Mouse (Mus musculus) intestine, embryonic 16.5 days (tissue): Measurements from ENCODE around the gene Psmb4. TPM values are rescaled to one million over a fixed set of nuclear protein-coding genes. Genes with fewer than 3 reads are reported as not detected.

ENCODE experiments used
- ATAC-seq: fragments of 200-750 bp; cut with Nextera tagmentation; 2 replicates; pipeline ENCODE4 v1.8.0; 2017; ENCODE audit warnings: moderate TSS enrichment, moderate library complexity
- H3K27ac ChIP-seq: fragments of 300-500 bp; sonication (generic); 2 replicates; pipeline ENCODE4 v1.5.1; 2014; ENCODE audit warnings: mild to moderate bottlenecking, low read length
- H3K27me3 ChIP-seq: fragments of 300-500 bp; sonication (generic); replicated peaks from 2 replicates; pipeline ENCODE4 v1.6.1; 2014; ENCODE audit warnings: low read length, control low read depth, mixed read lengths; ENCODE audit not compliant: control insufficient read depth, insufficient read depth
- H3K36me3 ChIP-seq: fragments of 300-500 bp; sonication (generic); 2 replicates; pipeline ENCODE4 v1.6.1; 2014; ENCODE audit warnings: low read length, control low read depth; ENCODE audit not compliant: control insufficient read depth, insufficient read depth
- H3K4me1 ChIP-seq: fragments of 300-500 bp; sonication (generic); 2 replicates; pipeline ENCODE4 v1.6.1; 2014; ENCODE audit warnings: low read length, control low read depth, mixed read lengths; ENCODE audit not compliant: control insufficient read depth, insufficient read depth
- H3K4me2 ChIP-seq: fragments of 300-500 bp; sonication (generic); 2 replicates; pipeline ENCODE4 v1.6.1; 2014; ENCODE audit warnings: low read depth, low read length, control low read depth
- H3K4me3 ChIP-seq: fragments of 300-500 bp; sonication (generic); 2 replicates; pipeline ENCODE4 v1.5.1; 2014; ENCODE audit warnings: mild to moderate bottlenecking, low read length
- H3K9ac ChIP-seq: fragments of 300-500 bp; sonication (generic); 2 replicates; pipeline ENCODE4 v1.6.1; 2014; ENCODE audit warnings: low read depth, low read length
- H3K9me3 ChIP-seq: fragments of 300-500 bp; sonication (generic); 2 replicates; pipeline ENCODE4 v1.6.1; 2016; ENCODE audit warnings: low read length, control low read depth; ENCODE audit not compliant: control insufficient read depth
- WGBS: fragments of 180-500 bp; shearing (Covaris S2); extraction: QIAGEN DNeasy Blood & Tissue Kit; methylation state at CpG from one replicate; pipeline ENCODE4 v1.1.7; 2014; 5-methylcytosine and 5-hydroxymethylcytosine counted together
- polyA plus RNA-seq: library from polyadenylated mRNA; unstranded; fragments of >200 nt; fragmentation: Nextera tagmentation; extraction: Ambion mirVana; gene quantifications from 2 replicates; pipeline ENCODE4 v1.2.1, GENCODE M21; 2015

Gene Psmb4
- polyA plus RNA-seq, 1 experiment from 2014 or later, result 315 TPM

DNA sequence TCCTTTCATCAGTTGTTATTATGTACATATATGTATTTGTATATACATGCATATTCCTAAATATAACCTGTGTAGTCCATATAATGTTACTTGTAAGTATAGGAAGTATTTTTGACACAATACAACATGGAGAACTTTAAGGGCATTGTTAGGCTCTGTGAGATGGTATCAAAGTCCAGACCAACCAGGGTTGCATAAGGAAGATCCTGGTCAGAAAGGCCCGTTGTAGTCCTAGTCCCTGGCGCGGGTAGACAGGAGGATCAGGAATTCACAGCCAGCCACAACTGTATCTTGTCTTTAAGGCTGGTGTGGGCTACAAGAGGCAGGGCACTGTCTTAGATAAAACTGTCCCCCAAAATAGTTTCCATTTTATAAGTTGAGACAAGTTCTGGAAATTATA, 17.8 kb downstream of the Psmb4 start:
- Histone ChIP-seq H3K9me3 (no peaks in the 10 kb centered on the region), H3K4me2 (no peak overlapping the region), H3K36me3 (peaks cover 9% of the 10 kb centered on the region; the same call in 1 of the 2 replicates), H3K27ac (no peak overlapping the region), H3K27me3 (no peaks in the 10 kb centered on the region), H3K4me3 (no peak overlapping the region), H3K9ac (no peak overlapping the region), H3K4me1 (no peaks in the 10 kb centered on the region)
- no peak for ATAC-seq
- 94% methylated on average over 3 of the region's 3 CpGs for WGBS

DNA sequence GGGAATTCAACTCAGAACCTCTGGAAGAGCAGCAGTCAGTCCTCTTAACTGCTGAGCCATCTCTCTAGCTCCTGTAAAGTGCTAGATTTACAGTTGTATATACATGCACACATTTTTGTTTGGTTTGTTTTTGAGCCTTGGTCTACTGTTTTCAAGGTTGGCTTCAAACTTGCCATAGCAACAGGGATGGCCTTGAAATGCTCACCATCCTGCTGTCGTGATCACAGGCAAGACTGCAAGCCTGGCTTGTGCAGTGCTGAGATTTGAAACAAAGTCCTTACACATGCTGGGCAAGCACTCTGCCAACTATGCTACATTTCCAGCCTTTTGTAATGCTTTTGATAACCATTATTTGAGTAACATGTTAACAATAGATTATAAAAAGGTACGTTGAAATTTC, 27.3 kb downstream of the Psmb4 start:
- no peak overlapping the region for H3K9ac ChIP-seq
- H3K9me3 ChIP-seq, result no peaks in the 10 kb centered on the region
- no peak for ATAC-seq
- no peak overlapping the region for H3K4me2 ChIP-seq
- H3K27ac ChIP-seq, result no peak overlapping the region
- H3K36me3 ChIP-seq, result peaks cover 24% of the 10 kb centered on the region
- H3K27me3 ChIP-seq, result no peaks in the 10 kb centered on the region
- no peaks in the 10 kb centered on the region for H3K4me1 ChIP-seq
- no peak overlapping the region for H3K4me3 ChIP-seq
- WGBS, result 81% methylated on average over 2 of the region's 2 CpGs

DNA sequence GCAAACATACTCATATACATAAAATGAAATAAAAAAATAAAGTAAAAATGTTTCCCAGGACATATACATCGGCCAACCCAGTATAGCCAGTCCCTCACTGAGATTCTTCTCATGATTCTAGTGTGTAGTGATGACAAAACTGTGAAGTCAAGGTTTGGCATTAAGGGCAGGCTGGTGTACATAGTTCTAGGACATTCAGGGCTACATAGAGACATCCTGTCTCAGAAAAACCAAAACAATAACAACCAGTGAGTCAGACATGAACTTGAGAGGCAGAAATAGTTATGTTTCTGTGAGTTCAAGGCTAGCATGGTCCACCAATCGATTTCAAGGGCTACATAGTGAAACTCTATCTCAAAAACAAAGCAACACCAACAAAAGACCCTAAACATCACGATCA, 34.5 kb downstream of the Psmb4 start:
- 90% methylated on average over 3 of the region's 3 CpGs for WGBS
- H3K36me3 ChIP-seq, result peaks cover 8% of the 10 kb centered on the region; the same call in 1 of the 2 replicates
- H3K4me2 ChIP-seq, result no peak overlapping the region
- ATAC-seq, result no peak
- peaks cover under 1% of the 10 kb centered on the region; the same call in 1 of the 2 replicates for H3K4me1 ChIP-seq
- no peak overlapping the region for H3K4me3 ChIP-seq
- no peak overlapping the region for H3K9ac ChIP-seq
- no peaks in the 10 kb centered on the region for H3K27me3 ChIP-seq
- H3K9me3 ChIP-seq, result no peaks in the 10 kb centered on the region
- no peak overlapping the region for H3K27ac ChIP-seq

DNA sequence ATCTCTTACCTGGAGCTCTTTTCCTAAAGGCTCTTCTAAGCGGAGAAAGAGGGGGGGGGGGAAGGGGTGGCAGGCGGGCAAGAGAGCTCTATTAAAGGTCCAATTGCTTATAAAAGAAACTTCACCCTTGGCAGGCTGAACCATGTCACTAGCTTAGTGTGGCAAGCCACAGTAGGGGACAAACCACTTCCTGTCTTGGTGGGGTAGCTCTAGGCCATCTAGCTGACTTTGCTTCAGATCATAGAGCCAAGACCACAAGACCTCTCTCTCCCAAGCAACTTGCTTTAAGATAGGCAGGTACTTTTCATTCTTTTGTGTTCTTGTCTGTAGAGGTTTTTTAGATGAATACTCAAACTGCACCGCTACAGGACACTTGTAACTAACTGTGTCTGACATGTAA, 35.0 kb downstream of the Psmb4 start:
- Histone ChIP-seq H3K4me1 (peaks cover 3% of the 10 kb centered on the region; the same call in 1 of the 2 replicates), H3K4me3 (no peak overlapping the region), H3K9ac (no peak overlapping the region), H3K27me3 (no peaks in the 10 kb centered on the region), H3K9me3 (no peaks in the 10 kb centered on the region), H3K27ac (no peak overlapping the region), H3K4me2 (no peak overlapping the region), H3K36me3 (peaks cover 8% of the 10 kb centered on the region; the same call in 1 of the 2 replicates)
- WGBS, result 75% methylated on average over 3 of the region's 3 CpGs
- no peak for ATAC-seq

DNA sequence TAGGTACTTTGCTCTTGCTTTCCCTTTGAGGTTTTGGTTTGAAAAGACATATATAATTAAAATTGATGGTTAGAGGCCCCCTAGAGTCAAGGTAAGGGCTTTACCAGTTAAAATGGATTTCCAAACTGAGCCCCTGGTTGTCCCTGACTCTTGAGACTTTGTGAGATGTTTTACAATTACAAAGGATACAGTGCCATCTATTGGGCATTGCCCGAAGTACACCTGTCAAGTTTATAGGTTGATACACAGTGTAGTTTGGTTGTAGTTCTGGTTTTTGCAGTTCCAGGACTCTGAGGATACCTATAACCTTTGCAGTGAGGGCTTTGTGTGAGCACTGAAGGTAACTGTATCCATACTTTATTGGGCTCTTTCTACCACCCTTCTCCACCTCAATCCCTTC, 37.4 kb downstream of the Psmb4 start:
- 20% methylated on average over 1 of the region's 1 CpGs for WGBS
- H3K4me2 ChIP-seq, result no peak overlapping the region
- peak; percentile 31; the same call in 1 of the 2 replicates for ATAC-seq
- no peaks in the 10 kb centered on the region for H3K27me3 ChIP-seq
- H3K9me3 ChIP-seq, result no peaks in the 10 kb centered on the region
- peaks cover 6% of the 10 kb centered on the region; the same call in 1 of the 2 replicates for H3K4me1 ChIP-seq
- H3K4me3 ChIP-seq, result no peak overlapping the region
- H3K27ac ChIP-seq, result no peak overlapping the region
- H3K9ac ChIP-seq, result no peak overlapping the region
- no peaks in the 10 kb centered on the region for H3K36me3 ChIP-seq

DNA sequence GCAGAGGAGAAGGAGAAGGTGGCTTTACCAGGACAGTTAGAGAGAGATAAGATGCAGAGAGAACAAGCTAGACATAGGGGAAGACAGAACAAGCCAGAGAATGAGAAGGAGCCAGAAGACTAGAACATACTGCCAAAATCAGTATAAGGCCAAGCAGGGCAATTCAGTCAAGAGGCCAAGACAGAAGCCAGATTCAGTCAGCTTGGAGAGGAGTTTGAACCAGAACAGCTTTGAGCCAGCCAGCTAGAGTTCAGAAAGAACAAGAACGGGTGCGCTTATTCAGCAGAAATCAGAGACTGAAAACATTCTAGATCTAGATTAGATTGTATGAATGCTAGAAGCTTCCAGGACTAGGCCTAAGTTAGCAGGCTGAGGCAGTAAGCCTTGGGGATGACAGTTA, 39.4 kb downstream of the Psmb4 start:
- Histone ChIP-seq H3K27me3 (no peaks in the 10 kb centered on the region), H3K36me3 (no peaks in the 10 kb centered on the region), H3K4me2 (no peak overlapping the region), H3K9me3 (no peaks in the 10 kb centered on the region), H3K4me3 (no peak overlapping the region), H3K27ac (no peak overlapping the region), H3K9ac (no peak overlapping the region), H3K4me1 (peaks cover 6% of the 10 kb centered on the region; the same call in 1 of the 2 replicates)
- ATAC-seq, result no peak
- WGBS, result 94% methylated on average over 2 of the region's 2 CpGs

DNA sequence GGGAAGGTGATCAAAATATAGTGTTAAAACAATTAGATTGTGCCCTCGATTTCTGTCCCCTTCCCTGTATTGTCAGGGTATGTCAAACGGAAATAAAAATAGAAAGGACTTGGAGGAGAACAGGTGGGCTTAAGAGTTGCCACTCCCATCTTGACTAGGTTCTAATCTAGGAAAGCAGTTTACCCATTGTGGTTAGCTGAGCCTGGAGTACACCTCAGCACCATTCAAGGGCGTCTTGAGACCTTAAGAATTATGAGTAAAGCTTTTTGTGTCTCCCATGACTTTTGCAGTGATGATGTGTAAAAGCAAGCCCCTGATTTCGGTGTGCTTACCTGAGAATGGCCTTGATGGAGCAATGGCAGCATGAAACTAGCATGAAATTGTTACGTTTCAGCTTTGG, 47.7 kb downstream of the Psmb4 start:
- H3K4me1 ChIP-seq, result 0 out of 2 replicates have a peak, but pooled peaks cover 3% of the 10 kb centered on the region
- H3K27ac ChIP-seq, result no peak overlapping the region
- H3K9ac ChIP-seq, result no peak overlapping the region
- H3K9me3 ChIP-seq, result no peaks in the 10 kb centered on the region
- 0 out of 2 replicates have a peak overlapping the region, but pooled peaks have one; percentile 71 for H3K4me3 ChIP-seq
- no peaks in the 10 kb centered on the region for H3K36me3 ChIP-seq
- no peak for ATAC-seq
- no peaks in the 10 kb centered on the region for H3K27me3 ChIP-seq
- WGBS, result 65% methylated on average over 5 of the region's 5 CpGs
- H3K4me2 ChIP-seq, result peak overlapping the region; percentile 62; the same call in 1 of the 2 replicates

DNA sequence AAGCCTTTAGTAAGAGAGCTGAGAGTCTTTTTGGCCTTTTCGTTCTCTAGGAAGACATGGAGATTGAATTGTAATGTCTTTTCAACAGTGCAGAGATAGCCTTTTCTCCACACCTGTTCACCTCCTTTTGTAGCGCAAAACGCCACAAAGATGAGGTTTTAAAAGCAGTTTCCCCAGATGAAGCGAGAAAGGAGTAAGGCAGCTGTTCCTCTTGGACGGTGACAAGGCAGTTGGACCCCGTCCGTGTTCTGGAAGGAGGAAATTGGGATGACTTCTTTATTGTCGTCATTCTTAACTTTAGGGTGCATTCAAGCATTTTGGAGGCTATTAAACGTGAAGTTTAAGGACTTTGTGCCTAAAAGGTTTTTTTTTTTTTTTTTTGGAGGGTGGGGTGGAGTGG, 48.1 kb downstream of the Psmb4 start:
- peak overlapping the region; percentile 71 for H3K4me3 ChIP-seq
- H3K27me3 ChIP-seq, result no peaks in the 10 kb centered on the region
- no peak for ATAC-seq
- peak overlapping the region; percentile 97 for H3K27ac ChIP-seq
- H3K9ac ChIP-seq, result peak overlapping the region; percentile 83
- WGBS, result 7% methylated on average over 9 of the region's 9 CpGs
- H3K4me1 ChIP-seq, result 0 out of 2 replicates have a peak, but pooled peaks cover 3% of the 10 kb centered on the region
- H3K9me3 ChIP-seq, result no peaks in the 10 kb centered on the region
- no peaks in the 10 kb centered on the region for H3K36me3 ChIP-seq
- H3K4me2 ChIP-seq, result peak overlapping the region; percentile 62

DNA sequence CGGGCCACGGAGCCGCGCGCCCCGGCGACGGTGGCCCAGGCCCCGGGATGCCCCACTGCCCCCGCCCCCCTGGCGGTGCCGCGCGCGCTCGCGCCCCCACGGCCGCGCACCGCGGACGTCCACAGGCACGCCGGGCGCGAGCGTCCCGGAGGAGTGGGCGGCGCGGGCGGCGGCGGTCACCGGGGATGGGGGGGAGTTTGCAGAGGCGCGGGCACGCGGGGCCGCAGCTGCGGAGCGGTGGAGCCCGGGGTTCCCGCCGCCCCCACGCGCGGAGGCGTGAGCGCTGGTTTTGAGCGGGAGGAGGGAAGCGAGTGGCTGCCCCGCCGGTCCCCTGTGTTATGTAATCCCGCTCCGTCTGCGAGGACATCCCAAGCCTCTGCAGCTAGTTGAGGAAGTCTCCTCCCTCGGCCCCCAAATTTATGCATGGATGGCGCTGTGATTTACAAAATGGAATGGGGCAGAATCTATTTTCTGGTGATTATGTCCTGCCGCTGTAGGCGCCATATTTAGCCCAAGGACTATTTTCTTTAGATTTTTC, 48.7 kb downstream of the Psmb4 start:
- Histone ChIP-seq H3K4me3 (peak overlapping the region; percentile 71), H3K4me1 (0 out of 2 replicates have a peak, but pooled peaks cover 3% of the 10 kb centered on the region), H3K27ac (peak overlapping the region; percentile 97), H3K9me3 (peaks cover 2% of the 10 kb centered on the region; the same call in 1 of the 2 replicates), H3K36me3 (no peaks in the 10 kb centered on the region), H3K9ac (peak overlapping the region; percentile 83), H3K4me2 (peak overlapping the region; percentile 62), H3K27me3 (no peaks in the 10 kb centered on the region)
- 0% methylated on average over 46 of the region's 62 CpGs for WGBS
- peak; percentile 74 for ATAC-seq
